8 mouse cellular contexts compared by ENCODE assay signal in the genomic region with DNA sequence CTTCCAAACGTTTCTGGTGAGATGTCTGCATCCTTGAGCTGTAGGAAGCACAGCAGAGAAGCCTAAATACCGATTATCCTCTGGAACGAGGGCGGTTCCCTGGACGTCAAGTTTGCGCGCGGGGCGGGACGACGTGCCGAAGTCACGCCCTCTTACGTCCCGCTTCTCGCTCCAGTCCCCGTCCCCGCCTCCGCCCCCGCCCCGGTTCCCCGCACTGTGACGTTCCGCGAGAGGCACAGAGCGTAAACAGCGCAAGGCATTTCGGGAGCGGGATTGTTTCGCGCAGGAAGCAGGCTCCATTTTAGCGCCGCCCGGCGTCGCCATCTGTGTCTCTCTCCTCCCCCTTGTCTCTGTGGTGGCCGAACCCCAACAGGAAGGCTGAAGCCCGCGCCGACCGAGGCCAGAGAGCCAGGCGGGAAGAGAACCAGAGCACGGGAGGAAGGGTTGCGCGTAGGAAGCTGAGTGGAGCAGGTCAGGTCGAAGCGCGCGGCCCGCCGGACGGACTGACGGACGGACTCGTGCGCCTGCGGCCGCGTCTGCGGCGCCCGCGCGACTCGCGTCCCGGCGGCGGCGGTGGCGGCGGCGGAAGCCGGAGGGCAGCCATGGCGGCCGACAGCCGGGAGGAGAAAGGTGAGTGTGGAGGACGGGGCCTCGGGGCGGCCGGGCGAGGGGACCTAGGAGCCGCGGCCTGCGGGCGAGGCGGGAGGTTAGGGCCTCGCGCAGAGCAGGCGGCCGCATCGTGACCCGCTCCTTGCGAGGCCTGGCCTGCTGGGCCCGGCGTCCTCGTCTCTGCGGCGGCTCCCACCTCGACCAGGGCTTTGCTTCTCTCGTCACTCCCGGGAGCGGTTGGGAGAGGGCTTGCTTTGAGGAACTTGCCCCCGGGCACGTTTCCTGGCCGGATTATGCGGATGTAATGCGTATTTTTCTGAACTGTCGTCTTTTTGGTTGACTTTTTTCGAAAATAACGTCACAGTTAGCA. TPM values are rescaled to one million over a fixed set of nuclear protein-coding genes. Genes with fewer than 3 reads are reported as not detected.
A peak's percentile ranks its signal among the peaks of the same experiment; 100 is the strongest.
DNase-seq lines count a peak whose midpoint lies in the region; ATAC-seq and TF ChIP-seq lines count a peak whose summit lies in the region.

TSS of gene Ythdc1 (plus strand) at position 260 of the 979 bp plus-strand sequence.

- DNase-seq in CD4-positive helper T cell, adult 2 months (ENCODE audit: low read depth, low spot score), result peak; percentile 98
- peak; percentile 95 for DNase-seq in brain, embryonic 18.5 days (ENCODE audit: low read depth, low spot score)
- DNase-seq in kidney, postnatal 0 days (ENCODE audit: low spot score), result peak; percentile 97
- DNase-seq in liver, embryonic 11.5 days (ENCODE audit: low spot score), result peak; percentile 88
- DNase-seq in naive thymus-derived CD4-positive, alpha-beta T cell, adult 2 months (ENCODE audit: low read depth), result peak; percentile 97

- peak within 1 kb of the TSS; percentile 84 for H3K4me2 ChIP-seq in heart, embryonic 12.5 days
- H3K4me2 ChIP-seq in kidney, postnatal 0 days (ENCODE audit: low read length), result peak within 1 kb of the TSS; percentile 75
- peak within 1 kb of the TSS; percentile 83 for H3K4me2 ChIP-seq in liver, embryonic 11.5 days
- peak within 1 kb of the TSS; percentile 71 for H3K4me2 ChIP-seq in stomach, embryonic 14.5 days (replicated peaks; ENCODE audit: low read depth, low read length)

- no peaks in the 10 kb centered on the region for H3K27me3 ChIP-seq in heart, embryonic 12.5 days (replicated peaks)
- H3K27me3 ChIP-seq in kidney, postnatal 0 days (ENCODE audit: insufficient read depth, low read length), result no peaks in the 10 kb centered on the region
- H3K27me3 ChIP-seq in liver, embryonic 11.5 days (replicated peaks; ENCODE audit: control insufficient read depth, insufficient read depth, low read length), result no peaks in the 10 kb centered on the region
- H3K27me3 ChIP-seq in stomach, embryonic 14.5 days (ENCODE audit: control insufficient read depth, insufficient read depth, low read length), result no peaks in the 10 kb centered on the region

- peak within 1 kb of the TSS; percentile 67 for H3K4me3 ChIP-seq in heart, embryonic 12.5 days
- peak within 1 kb of the TSS; percentile 87 for H3K4me3 ChIP-seq in kidney, postnatal 0 days (replicated peaks; ENCODE audit: low read depth, low read length)
- peak within 1 kb of the TSS; percentile 89 for H3K4me3 ChIP-seq in liver, embryonic 11.5 days (ENCODE audit: low read depth, low read length)
- H3K4me3 ChIP-seq in stomach, embryonic 14.5 days (ENCODE audit: low read depth, low read length), result peak within 1 kb of the TSS; percentile 94

- peaks cover 5% of the 10 kb centered on the region for H3K4me1 ChIP-seq in heart, embryonic 12.5 days (replicated peaks)
- H3K4me1 ChIP-seq in kidney, postnatal 0 days (replicated peaks; ENCODE audit: insufficient read depth, low read length), result no peaks in the 10 kb centered on the region
- 0 out of 2 replicates have a peak, but pooled peaks cover 2% of the 10 kb centered on the region for H3K4me1 ChIP-seq in liver, embryonic 11.5 days (replicated peaks; ENCODE audit: control insufficient read depth, insufficient read depth, low read length)
- H3K4me1 ChIP-seq in stomach, embryonic 14.5 days (ENCODE audit: control insufficient read depth, insufficient read depth, low read length), result 0 out of 2 replicates have a peak, but pooled peaks cover 3% of the 10 kb centered on the region

- no peaks in the 10 kb centered on the region for H3K9me3 ChIP-seq in heart, embryonic 12.5 days (replicated peaks)
- no peaks in the 10 kb centered on the region for H3K9me3 ChIP-seq in kidney, postnatal 0 days (replicated peaks; ENCODE audit: low read length)
- H3K9me3 ChIP-seq in liver, embryonic 11.5 days (ENCODE audit: control insufficient read depth, low read length), result no peaks in the 10 kb centered on the region
- H3K9me3 ChIP-seq in stomach, embryonic 14.5 days (ENCODE audit: control insufficient read depth, low read depth, low read length), result no peaks in the 10 kb centered on the region

- peak within 1 kb of the TSS; percentile 99 for H3K27ac ChIP-seq in heart, embryonic 12.5 days (ENCODE audit: poor library complexity, severe bottlenecking)
- H3K27ac ChIP-seq in kidney, postnatal 0 days, result peak within 1 kb of the TSS; percentile 99
- peak within 1 kb of the TSS; percentile 98 for H3K27ac ChIP-seq in liver, embryonic 11.5 days (ENCODE audit: low read depth, low read length)
- H3K27ac ChIP-seq in stomach, embryonic 14.5 days (ENCODE audit: low read length), result peak within 1 kb of the TSS; percentile 98

- TF ChIP-seq CTCF in kidney, postnatal 0 days (IDR thresholded peaks at IDR 0.05; ENCODE audit: low read depth), result 0 out of 2 replicates have a peak, but pooled peaks have one; percentile 5

- H3K36me3 ChIP-seq in heart, embryonic 12.5 days, result no peaks in the 10 kb centered on the region
- no peaks in the 10 kb centered on the region for H3K36me3 ChIP-seq in kidney, postnatal 0 days (ENCODE audit: insufficient read depth, low read length)
- no peaks in the 10 kb centered on the region for H3K36me3 ChIP-seq in liver, embryonic 11.5 days (ENCODE audit: control insufficient read depth, insufficient read depth, low read length)
- H3K36me3 ChIP-seq in stomach, embryonic 14.5 days (ENCODE audit: control insufficient read depth, insufficient read depth, low read length), result no peaks in the 10 kb centered on the region

- peak; percentile 97 for ATAC-seq in erythroid progenitor cell, adult 5-6 weeks (replicated peaks; ENCODE audit: low FRiP score, poor library complexity, severe bottlenecking)
- ATAC-seq in heart, embryonic 12.5 days (ENCODE audit: insufficient number of reproducible peaks, low FRiP score), result peak; percentile 98
- peak; percentile 99 for ATAC-seq in kidney, postnatal 0 days (replicated peaks; ENCODE audit: low FRiP score, low read depth)
- ATAC-seq in liver, embryonic 11.5 days (replicated peaks; ENCODE audit: low FRiP score), result peak; percentile 99
- peak; percentile 99 for ATAC-seq in stomach, embryonic 14.5 days (ENCODE audit: insufficient number of reproducible peaks, insufficient read depth, low FRiP score, low read depth)

- H3K9ac ChIP-seq in heart, embryonic 12.5 days, result peak within 1 kb of the TSS; percentile 88
- H3K9ac ChIP-seq in kidney, postnatal 0 days (ENCODE audit: low read depth, low read length), result peak within 1 kb of the TSS; percentile 96
- H3K9ac ChIP-seq in liver, embryonic 11.5 days (ENCODE audit: low read depth, low read length), result peak within 1 kb of the TSS; percentile 98
- H3K9ac ChIP-seq in stomach, embryonic 14.5 days (replicated peaks; ENCODE audit: low read depth, low read length), result peak within 1 kb of the TSS; percentile 99

- under 1% methylated on average over 100 of the region's 111 CpGs for WGBS in heart, embryonic 12.5 days
- under 1% methylated on average over 108 of the region's 111 CpGs for WGBS in kidney, postnatal 0 days
- under 1% methylated on average over 108 of the region's 111 CpGs for whole genome bisulfite sequencing in liver, embryonic 11.5 days
- WGBS in stomach, embryonic 14.5 days, result under 1% methylated on average over 88 of the region's 111 CpGs

RNA-seq across cellular contexts. Expression of gene Ythdc1, which starts in this region (rescaled TPM):
- 99.5 and 104 TPM in 2 replicates for total RNA-seq in erythroid progenitor cell, adult 5-6 weeks (2015; ENCODE audit: low replicate concordance)
- 64.9 and 84.1 TPM in 2 replicates for total RNA-seq in erythroid progenitor cell, adult 5-6 weeks (2017; ENCODE audit: low replicate concordance)
- polyA plus RNA-seq in heart, embryonic 12.5 days (2016; fragmentation: Nextera tagmentation; extraction: Ambion mirVana), result 29.5 and 30.1 TPM in 2 replicates
- polyA plus RNA-seq in kidney, postnatal 0 days (2015; fragmentation: Nextera tagmentation; extraction: Ambion mirVana), result 31.0 and 32.0 TPM in 2 replicates
- 34.3 and 42.5 TPM in 2 replicates for polyA plus RNA-seq in liver, embryonic 11.5 days (2014; fragmentation: Nextera tagmentation; extraction: Ambion mirVana)
- polyA plus RNA-seq in stomach, embryonic 14.5 days (2014; fragmentation: Nextera tagmentation; extraction: Ambion mirVana), result 50.6 and 53.4 TPM in 2 replicates

Comparison
In these comparisons a context has a peak if more than half of its experiments do, and no peak if none do; other contexts are left out.
1. Peak in every context shown above with its lines: DNase-seq, ATAC-seq, H3K4me3 ChIP-seq and H3K27ac ChIP-seq.